Mouse (Mus musculus) kidney, postnatal 4 days (tissue): ENCODE measurements around the gene Tent2.
"Not testable (repeated sequence)": the region's sequence is repeated elsewhere in the genome, so short reads cannot be mapped to it uniquely, and the experiment has no call there.

Experiments used
- DNase-seq, 2 experiments: peaks; one replicate each; pipeline ENCODE4 v3.0.0; 2021; ENCODE audit warnings: mixed read lengths in 2 of 2

The Tent2 gene

DNA sequence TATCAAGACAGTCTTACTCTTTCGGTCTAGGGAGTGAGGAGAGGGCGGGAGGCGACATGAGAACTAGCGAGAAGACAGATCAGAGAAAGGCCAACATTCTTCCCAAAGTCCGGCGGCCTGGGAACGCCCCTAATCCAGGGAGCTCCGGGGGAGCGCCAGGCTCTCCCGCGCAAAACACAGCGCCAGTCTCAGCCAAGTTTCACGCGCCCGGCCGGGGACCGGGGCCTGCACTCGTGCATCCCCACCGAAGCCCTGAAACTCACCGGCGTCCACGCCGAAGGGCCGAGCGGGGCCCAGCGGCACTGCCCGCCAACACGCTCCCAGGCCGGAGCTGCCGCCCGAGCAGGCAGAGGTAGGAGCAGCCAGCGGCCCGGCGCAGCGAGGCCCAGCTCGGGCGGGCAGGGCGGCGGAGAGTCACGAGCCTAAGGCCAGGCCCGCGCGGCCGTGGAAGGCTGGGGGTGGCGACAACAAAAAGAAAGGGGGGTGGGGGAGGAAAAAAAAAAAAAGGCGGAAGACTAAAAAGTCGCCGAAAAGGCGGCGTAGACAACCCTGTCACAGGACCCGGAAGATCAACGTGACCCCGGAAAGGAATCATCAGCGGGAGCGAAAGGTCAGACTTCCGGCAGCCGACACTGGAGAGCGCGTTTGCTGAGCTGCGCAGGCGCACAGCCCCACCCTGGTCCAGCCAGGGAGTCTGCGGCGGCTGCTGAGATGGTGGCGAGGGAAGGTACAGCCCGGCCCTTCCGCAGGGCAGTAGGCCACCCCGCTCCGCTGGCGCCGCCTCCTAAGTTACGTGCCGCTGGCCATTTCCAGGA is at the start of gene Tent2:
Tent2 (minus strand) TSS at position 555 of the 815 bp plus-strand sequence.
- DNase-seq = peak; percentile 94 to 97

DNA sequence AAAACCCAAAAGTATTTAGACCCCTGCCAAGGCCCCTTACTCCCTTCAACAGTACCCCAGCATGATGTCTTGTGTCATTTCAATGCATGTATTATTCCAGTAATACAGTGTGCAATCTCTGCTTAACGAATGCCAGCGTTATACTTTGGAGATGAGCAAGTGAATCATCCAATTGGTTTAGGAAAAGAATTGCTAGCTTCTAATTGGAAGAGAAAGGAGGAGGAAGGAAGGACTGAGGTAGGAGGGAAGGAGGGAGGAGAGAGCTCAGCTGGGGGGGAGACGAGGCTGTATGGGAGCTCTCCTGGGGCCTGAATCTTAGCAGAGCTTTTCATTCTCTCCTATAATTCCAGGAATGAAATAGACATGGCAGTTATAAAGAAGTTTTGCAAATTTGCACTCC is 49.0 kb upstream of the Tent2 start:
- DNase-seq = no peak

DNA sequence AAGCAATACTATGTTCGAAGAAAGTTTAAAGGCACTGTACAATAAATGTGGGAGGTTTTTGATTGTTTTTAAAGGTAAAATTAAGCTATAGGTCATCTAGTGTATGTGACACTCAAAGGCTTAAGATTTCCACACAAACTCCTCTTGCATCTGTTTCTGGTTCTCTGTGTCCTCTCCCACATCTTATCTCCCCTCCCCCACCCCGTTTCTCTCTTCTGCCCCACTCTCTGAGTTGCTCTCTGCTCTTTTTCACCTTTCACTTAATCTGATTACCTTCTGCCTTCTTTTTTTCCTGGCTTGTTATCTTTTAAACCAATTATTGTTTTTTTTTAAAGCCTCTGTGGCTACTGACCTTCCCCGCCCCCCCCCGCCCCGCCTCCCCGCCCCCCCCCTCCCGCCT is 47.4 kb upstream of the Tent2 start:
- DNase-seq = no peak

DNA sequence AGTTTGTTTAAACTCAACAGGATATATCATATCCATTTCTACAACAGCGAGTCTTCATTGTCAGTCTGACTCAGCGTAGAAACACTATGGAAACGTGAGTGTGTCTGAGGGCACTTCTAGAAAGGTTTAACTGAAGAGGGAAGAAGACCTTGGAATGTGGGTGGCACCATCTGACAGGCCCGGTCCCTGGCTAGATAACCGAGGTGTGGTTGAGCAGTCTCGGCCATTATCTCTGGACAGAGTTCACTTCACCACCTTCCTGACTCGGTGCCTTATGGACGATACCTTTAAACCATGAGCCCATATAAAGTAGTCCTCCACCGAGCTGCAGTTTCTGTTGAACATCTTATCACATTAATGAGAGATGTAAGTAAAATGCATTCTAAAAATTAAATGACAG is 46.9 kb upstream of the Tent2 start:
- DNase-seq = no peak

DNA sequence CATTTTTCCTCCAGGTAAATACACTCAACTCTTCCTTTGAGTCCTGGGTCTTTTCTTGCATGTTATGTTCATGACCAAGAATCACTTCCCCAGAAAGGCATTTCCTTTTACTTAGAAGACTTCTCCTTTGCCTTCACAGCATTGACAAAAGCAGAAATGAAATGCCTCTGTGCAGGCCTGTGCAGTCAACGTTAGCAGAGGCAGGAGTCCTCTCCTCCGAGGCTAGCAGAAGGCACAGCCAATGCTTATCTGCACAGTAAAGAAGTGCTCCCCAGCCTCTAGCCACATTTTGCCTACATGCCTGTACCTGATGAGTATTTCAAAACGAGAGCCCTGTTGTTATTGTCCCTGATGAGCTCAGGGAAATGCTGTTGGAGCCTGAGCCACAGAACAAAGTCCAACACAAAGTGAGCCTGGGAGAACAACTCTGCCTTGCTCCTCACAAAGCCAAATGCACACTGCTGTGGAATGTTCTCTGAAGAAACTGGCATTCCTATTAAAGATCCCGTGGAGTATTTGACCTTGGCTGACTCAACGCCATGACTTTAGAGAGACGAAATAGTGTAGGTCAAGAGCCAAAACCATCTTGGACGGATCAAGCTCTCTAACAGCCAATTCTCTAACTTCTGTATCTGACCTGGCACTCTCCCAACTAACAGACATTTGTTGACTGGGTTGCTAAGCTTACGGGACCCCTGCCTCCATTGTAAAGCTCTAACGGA is 45.7 kb upstream of the Tent2 start:
- DNase-seq = peak; percentile 8 to 33

DNA sequence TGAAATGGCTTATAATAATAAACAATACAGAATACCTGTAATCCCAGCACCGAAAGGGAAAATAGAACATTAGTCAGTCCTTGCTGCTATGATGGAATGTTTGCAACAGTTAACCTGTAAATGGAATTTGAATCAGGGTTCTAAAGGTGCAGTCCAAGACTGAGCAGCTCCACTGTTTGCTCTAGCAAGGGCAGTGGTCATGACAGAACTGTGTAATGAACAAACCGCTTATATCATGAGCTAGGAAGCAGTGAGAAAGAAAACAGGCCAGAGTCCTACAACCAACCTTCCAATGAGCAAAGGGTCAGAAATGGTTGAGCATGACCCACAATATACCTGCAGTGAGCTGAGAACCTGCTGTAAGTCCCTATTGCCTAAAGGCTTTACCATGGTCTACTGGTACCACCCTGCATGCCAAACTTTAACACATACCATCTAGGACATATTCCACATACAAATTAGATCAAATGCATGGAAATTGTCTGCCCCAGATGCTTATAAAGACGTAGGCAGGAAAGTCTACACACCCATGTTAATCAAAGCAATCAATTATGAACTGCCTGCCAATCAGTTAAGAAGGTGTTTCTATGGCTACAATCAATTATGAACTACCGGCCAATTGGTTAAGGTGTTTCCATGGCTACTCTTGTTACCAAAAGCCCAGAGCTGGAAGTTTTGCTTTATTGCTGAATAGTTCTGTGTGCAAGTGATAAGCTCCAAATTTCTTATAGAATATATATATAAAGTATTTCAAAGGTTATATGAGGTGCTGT is 42.3 kb upstream of the Tent2 start:
- DNase-seq = no peak

DNA sequence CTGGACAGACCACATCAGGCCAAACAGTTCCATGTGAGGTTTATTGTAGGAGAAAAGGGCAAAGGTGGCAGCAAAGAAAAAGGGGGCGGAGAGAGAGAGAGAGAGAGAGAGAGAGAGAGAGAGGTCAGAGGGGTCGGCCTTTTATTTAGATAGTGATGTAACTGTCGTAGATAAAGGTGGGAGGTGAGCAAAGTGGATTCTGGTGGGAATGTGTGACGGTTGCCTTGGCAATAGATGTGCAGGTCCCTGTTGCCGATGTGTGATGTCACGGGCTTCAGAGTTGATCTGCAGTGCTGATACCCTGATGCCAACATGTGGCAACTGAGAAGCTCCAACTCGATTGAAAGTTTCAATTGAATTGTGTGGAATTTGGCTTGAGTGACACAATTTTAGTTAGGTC is 40.1 kb upstream of the Tent2 start:
- DNase-seq = no peak

DNA sequence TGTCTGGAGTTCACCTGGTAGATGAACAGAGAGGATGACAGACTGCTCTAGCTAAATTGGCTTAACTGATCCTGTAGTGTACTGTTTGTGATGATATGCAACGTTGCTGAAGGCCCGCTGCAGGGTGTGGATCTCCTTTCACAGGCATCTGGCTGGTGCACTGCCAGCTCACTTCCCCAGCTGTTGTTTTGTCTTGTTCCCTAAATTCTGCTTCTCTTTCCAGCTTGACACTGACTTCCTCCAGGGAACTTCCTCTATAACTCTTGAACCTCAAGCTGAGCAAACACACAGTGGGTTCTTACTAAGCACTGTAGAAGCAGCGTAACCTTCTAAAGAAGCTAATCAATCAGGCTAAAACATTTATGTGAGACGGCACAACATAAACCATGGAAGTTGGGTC is 38.8 kb upstream of the Tent2 start:
- peak; percentile 17 to 44 for DNase-seq

DNA sequence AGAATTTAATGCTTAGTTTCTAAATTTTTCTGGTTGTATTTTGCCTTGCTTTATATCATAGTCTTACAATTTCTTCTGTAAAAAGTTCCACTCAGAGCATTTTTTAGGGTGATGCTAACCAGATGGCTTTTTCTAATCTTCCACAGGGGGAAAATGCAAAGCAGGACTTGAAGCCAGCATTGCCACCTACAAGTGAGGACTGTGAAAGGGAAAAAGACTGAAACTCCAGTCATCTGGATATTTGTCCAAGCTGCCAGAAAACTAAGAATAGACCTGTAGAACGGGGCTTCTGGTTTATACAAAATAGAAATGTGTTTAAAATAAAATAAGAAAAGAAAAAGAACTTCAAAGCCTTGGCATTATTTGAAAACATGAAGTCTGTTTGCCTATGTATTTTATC is 19.6 kb upstream of the Tent2 start:
- DNase-seq = no peak

DNA sequence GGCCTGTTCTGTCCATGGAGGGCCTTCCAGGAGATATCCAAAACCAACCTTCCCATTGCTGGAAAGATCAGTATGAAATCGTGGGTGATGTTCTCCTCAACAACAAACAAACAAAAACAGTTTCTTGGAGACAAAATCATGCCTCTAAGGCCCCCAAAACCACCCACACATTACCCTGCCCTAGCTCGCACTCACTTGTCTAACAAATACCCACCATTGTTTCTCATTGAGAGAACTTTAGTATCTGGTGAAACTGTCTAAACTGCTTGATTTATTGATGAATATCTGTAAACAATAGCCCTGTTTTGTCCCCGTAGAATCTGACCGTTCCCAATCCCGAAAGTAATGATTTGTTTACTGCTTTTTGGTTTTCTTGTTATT is 451 bp upstream of the Tent2 start:
- no peak for DNase-seq

DNA sequence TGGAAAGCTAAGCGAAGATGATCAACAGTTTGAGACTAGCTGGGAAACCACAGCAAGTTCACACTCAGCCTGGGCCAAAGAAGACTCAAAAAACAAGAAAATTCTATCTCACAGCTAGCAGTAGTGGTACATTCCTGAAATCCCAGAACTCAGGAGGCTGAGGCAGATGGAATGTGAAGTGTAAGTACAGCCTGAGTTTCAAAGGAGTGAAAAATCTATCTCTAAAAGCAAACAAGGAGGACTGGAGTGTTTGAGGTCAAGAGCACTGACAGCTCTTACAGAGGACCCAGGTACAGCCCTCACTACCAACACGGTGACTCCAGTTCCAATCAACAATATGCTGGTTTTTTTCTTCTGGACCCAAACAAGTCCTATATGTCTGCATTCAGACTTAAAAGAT is 2.8 kb downstream of the Tent2 start:
- no peak for DNase-seq

DNA sequence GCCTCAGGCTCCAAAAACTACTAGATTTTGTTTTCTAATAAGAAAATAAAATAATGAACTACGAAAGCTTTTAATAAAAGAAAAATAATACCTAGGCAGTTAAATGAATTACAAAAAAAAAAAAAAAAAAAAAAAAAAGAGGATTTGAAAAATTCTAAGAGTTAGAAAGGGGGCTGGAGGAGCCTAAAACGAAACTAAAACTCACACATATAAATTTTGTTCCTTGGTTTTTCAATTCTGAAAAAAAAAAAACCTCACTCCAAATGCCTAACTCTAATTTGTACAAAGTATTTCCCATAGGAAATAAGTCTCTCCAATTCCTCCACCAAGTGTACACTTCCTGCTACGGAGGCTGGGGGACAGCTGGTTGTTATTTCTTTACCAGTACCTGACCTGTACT is 3.4 kb downstream of the Tent2 start:
- DNase-seq = no peak

DNA sequence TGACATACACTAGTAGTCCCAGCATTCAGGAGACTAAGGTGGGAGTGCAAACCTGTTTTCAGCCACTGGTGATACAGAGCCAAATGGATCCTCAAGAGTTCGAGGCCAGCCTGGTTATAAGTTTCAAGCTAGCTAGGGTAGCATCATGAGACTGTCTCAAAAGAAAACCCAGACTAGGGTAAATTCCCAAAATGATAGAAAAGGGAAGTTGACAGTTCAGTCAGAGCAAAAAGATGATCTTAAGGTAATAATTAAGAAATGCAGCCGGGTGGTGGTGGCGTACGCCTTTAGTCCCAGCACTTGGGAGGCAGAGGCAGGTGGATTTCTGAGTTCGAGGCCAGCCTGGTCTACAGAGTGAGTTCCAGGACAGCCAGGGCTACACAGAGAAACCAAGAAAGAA is 4.4 kb downstream of the Tent2 start:
- DNase-seq = not testable (repeated sequence)

DNA sequence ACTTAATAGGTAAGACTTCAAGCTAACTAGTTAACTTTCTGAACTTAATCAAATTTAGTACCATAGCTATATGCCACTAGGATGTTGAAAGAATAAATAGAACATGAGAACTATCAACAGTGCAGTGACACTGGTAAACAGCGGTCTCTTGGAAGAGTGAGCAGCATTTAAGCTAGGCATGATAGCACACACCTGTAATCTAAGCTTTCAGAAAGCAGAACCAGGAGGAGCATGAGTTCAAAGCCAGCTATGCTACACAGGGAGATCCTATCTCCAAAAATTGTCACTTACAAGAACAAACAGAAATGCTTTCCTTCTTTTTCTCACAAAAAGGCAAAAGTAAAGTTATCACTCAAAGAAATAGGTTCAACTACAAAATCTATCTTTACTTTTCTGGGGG is 11.8 kb downstream of the Tent2 start:
- no peak for DNase-seq

DNA sequence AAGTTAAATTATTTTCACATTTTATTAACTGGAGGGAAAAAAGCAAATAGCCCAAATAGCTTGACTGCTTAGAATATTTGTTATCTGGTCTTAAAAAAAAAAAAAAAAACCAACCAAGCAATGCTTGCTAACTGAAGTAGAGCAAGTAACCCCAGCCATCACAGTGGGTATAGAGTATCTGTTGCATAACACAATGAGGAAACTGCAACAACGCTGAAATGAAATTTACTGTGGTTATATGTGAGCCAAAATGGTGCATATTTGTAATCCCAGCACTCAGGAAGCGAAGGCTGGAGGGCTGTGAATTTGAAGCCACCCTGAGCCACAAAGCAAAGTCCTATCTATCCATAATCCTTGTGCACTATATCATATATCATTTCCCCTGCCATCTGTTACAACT is 12.7 kb downstream of the Tent2 start:
- DNase-seq = no peak

DNA sequence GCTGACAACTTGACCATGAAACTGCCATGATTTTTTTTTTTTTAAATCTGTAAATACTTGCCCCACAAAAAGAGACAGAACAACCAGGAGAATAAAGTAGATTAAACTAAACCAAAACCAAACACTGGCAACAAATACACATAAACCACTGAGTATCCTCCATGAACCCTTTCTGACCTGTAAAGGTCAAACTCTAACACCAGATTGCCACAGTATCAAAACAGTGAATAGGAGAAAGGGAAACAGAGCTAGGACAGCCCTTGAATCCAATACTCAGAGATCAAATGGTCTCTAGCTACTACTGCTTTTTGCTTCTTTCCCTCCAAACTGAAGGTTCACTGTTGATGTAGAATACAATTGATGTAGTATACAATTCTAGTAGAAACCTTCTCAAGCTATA is 14.6 kb downstream of the Tent2 start:
- no peak for DNase-seq

DNA sequence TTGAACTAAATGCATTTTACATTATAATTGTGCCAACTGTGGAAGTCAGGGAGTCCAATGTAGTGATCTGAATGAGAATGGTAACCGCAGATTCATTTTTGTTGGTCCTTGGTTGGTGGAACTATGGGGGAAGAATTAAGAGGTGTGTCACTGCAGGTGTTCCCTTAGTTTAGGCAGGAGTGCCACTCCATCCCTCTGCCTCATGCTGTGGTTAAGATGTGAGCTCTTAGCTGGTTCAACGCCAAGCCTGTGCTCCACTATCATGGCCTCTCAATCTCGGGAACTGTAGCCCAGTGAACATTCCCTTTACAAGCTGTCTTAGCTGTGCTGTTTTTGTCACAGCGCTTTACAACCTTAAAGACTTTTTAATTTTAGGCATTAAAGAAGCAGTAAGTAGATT is 28.9 kb downstream of the Tent2 start:
- peak; percentile 18 to 25 for DNase-seq

DNA sequence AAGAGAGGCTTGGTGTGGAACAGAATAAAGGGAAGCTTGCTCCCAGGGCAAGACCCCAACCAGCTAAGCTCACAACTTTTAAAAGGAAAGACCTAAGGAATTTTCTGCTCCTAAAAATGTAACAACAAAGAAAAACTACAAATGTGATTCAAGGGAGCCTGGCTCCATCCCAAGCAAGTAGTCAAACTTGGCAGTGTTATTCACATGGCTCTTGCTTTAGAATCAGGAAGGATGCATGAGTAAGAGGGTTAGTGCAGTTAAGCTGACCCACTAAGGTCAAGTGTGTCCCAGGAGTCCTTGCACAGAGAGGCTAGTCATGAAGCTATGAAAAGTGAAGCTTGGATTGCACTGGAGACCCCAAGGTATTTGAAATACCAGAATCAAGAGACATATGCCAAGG is 29.7 kb downstream of the Tent2 start:
- peak; percentile 4 to 15 for DNase-seq

DNA sequence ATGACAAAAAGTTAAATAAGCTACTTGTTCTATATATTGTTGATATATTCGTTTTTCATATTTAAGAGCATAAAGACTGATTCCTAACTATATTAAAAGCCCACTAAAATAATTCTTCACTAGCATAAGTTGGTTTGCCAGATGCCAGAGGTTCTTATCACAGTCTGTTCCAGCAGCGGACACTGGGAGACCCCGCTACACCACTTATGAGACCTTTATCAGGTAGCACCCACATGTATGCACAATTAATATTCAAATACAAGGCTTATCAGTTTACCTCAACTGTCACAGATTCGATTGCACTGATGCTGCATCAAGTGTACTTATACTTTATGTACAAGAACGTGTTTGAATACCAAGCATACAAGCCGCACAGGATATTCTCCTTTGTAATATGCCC is 33.9 kb downstream of the Tent2 start:
- no peak for DNase-seq

DNA sequence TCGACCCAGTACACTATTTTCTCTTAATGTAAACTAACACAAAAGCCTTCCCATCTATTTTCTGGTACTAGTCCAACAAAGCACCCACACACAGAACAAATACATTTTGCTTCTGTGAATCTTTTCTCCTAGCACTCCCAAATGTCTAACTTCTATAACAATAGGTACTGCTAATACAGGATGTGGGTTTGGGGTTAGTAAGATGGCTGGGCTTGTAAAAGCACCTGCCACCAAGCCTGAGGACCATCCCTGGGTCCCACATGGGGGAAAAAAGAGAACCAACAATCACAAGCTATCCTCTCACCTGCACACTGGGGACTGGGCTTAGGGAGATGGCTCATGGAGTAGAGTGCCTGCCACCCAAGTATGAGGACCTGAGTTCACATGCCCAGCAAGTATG is 38.9 kb downstream of the Tent2 start:
- no peak for DNase-seq

DNA sequence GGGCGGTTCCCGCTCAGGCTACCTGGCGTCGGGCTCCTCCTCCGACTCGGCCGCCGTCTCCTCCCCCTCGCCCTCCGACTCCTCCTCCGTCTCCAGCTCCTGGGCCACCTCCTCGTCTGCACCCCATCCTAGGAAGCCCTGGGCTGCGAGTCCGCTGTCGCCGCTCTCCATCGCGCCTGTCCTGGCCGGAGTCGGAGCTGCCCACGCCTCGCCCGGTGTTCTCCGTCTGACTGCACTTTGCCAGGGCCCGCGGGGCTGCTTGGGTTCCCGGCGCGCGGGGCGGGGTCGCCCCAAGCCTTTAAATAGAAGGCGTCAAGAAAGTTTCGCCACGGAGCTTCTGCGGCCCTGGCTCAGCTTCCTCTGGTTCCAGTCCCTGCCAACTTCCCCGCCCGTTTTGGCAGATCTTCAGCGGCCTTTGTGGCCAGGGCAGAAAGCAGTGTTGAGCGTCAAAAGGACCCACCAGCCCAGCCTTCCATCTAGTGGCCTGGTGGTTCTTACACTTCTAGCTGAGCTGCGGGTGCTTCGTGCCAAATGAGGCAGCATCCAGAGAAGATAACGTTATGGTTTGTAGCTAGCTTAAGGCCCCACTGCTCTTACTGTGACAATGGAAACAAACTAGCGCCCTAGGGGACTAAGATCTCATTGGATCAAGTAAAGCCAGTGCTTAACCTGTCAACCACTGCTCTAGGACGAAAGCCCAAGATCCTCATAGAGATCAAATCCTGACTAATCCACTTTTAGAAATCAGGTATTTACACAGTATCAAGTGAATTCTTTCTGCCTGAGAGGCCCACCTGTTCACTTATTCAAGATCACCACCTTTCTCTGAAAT is 47.6 kb downstream of the Tent2 start, which contains the start of gene Cmya5:
Cmya5 (minus strand) TSS at position 389 of the 832 bp plus-strand sequence.
- peak; percentile 89 to 93 for DNase-seq

DNA sequence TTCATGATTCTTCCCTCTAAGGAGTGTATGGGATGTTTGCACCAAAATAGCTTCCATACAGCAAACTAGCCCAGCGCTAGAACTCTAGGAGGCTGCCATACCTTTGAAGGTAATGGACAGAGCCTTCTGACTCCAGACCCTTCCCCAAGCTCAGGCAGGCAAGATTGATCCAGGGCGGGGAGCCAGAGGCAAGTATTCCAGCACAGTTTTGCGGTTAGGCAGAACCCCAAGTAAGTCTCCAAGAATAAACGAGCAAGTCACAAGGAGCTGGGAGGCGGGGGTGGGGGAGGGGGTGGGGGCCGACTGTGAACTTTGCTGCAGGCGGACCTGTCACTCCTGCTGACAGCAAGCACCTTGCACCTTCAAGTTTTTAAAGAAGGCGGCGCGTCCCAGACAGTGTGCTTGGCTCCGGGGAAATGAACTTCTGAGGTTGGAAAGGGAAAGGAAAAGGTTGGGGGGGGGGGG is 48.3 kb downstream of the Tent2 start:
- DNase-seq = no peak

DNA sequence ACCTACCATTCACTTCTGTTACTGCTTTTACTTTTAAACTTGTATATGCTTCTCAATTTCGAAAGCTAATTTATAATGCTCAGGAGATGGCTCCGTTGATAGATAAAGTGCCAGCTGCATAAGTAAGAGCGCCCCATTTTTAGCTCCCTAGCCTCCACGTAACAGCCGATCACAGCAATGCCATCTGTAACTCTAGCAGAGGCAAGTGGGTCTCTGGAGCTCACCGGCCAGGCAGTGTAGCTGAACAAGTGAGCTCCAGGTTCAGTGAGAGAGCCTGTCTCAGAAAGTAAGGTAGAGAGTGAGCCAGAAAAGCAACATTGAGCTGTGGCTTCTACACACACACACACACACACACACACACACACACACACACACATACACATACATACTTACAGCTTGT is 51.0 kb downstream of the Tent2 start:
- no peak for DNase-seq
